Comparison of ENCODE assay signal across 8 mouse cellular contexts in genomic region chr11:115612410-115613137, GRCm38 (mm10). TPM values are rescaled to one million over a fixed set of nuclear protein-coding genes. Genes with fewer than 3 reads are reported as not detected.
DNase-seq lines count a peak whose midpoint lies in the region; ATAC-seq lines count a peak whose summit lies in the region.

Gene Mif4gd (minus strand): TSS chr11:115612969.

- H3K27ac ChIP-seq in intestine, embryonic 15.5 days, result peak within 1 kb of the TSS; percentile 98

- no peaks in the 10 kb centered on the region for H3K9me3 ChIP-seq in intestine, embryonic 15.5 days

- peaks cover 13% of the 10 kb centered on the region for H3K4me1 ChIP-seq in intestine, embryonic 15.5 days (replicated peaks)

- under 1% methylated on average over 80 of the region's 80 CpGs for WGBS in intestine, embryonic 15.5 days

- H3K4me2 ChIP-seq in intestine, embryonic 15.5 days (replicated peaks), result peak within 1 kb of the TSS; percentile 91

- peak; percentile 92 for ATAC-seq in intestine, embryonic 15.5 days
- peak; percentile 87 for ATAC-seq in megakaryocyte-erythroid progenitor cell, adult 5-6 weeks (replicated peaks; ENCODE audit: low FRiP score, low TSS enrichment, poor library complexity, severe bottlenecking)

- no peaks in the 10 kb centered on the region for H3K27me3 ChIP-seq in intestine, embryonic 15.5 days (replicated peaks)

- peak; percentile 92 for DNase-seq in adrenal gland, adult 8-10 months
- peak; percentile 96 for DNase-seq in embryo, embryonic 9.5 days (ENCODE audit: extremely low spot score)
- DNase-seq in gastrocnemius, postnatal 4 days (ENCODE audit: low spot score in 2 of 2), result peak; percentile 80 to 88
- peak; percentile 63 to 75 for DNase-seq in left cerebral cortex, postnatal 14 days (ENCODE audit: low spot score in 2 of 2)
- peak; percentile 73 for DNase-seq in right cerebral cortex, postnatal 14 days
- DNase-seq in urinary bladder, postnatal 36 days (ENCODE audit: low spot score in 2 of 2), result peak; percentile 94 to 95

- peak within 1 kb of the TSS; percentile 79 for H3K4me3 ChIP-seq in intestine, embryonic 15.5 days (replicated peaks)

- H3K36me3 ChIP-seq in intestine, embryonic 15.5 days, result peaks cover 15% of the 10 kb centered on the region

- peak within 1 kb of the TSS; percentile 87 for H3K9ac ChIP-seq in intestine, embryonic 15.5 days

- intact Hi-C loops in left cerebral cortex, postnatal 14 days (cut with DNase I), result no loop called here

RNA-seq across cellular contexts. Expression of gene Mif4gd, which starts in this region (rescaled TPM):
- 100 to 1,000 TPM; 101 to 135 (median 121) TPM for total RNA-seq in adrenal gland, adult 8-10 months (2022)
- 10 to 100 TPM; 29.7 to 31.9 TPM for total RNA-seq in gastrocnemius, postnatal 4 days (2021)
- 30.0 and 34.6 TPM in 2 replicates for polyA plus RNA-seq in intestine, embryonic 15.5 days (2015; fragmentation: Nextera tagmentation; extraction: Ambion mirVana)
- total RNA-seq in left cerebral cortex, postnatal 14 days (2021), result 10 to 100 TPM; 14.8 to 17.4 TPM
- 54.6 and 55.4 TPM in 2 replicates for total RNA-seq in megakaryocyte-erythroid progenitor cell, adult 5-6 weeks (2014; fragmentation: Nextera tagmentation)
- total RNA-seq in megakaryocyte-erythroid progenitor cell, adult 5-6 weeks (2017), result 29.3 and 45.4 TPM in 2 replicates

Comparison
In these comparisons a context has a peak if more than half of its experiments do, and no peak if none do; other contexts are left out.
1. Peak in every context shown above with its lines: DNase-seq, ATAC-seq, H3K4me3 ChIP-seq and H3K27ac ChIP-seq.